Mouse (Mus musculus): ENCODE data around the gene Lpar3. TPM values are rescaled to one million over a fixed set of nuclear protein-coding genes. Genes with fewer than 3 reads are reported as not detected.
"Not testable (repeated sequence)": the region's sequence is repeated elsewhere in the genome, so short reads cannot be mapped to it uniquely, and the experiment has no call there.

Lpar3 gene
- total RNA-seq, 2 experiments from 2014 or later = 0.24 to 0.28 TPM

DNA sequence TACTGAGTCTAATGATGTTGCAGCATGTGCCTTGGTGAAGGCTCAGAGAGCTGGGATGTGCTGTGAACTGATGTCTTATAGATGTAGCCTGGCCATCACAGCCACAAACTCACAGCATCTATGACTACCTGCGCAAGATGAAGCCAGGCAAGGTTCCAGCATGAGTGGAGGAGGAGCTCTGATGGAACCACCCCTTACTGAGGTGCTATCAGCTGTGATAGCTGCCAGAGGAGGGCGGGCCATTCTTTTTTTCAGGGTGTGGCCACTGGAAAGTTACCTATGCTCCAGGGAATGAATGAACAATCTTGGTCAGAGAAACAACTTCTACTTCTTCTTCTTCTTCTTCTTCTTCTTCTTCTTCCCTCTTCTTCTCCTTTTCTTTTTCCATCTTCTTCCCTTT is 14.1 kb upstream of the Lpar3 start:
- DNase-seq = no peak
- intact Hi-C loops (cut with DNase I) = no loop called here

DNA sequence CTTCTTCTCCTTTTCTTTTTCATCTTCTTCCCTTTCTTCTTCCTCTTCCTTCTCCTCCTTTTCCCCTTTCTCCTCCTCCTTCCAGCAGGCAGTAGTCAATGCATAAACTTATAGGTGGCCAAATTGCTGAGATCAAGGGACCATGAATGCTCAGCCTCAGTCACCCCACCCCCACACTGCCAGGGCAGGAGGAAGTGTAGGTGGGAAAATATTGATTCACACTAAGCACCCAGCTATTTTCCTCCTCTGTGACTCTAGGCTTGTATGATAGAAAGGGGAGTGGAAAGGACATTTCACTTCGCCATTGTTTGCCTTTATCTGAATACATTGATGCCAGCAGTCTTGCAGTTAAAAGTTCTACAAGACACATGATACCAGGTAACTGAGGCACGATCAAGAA is 13.3 kb upstream of the Lpar3 start:
- intact Hi-C loops (cut with DNase I) = no loop called here
- DNase-seq = no peak

DNA sequence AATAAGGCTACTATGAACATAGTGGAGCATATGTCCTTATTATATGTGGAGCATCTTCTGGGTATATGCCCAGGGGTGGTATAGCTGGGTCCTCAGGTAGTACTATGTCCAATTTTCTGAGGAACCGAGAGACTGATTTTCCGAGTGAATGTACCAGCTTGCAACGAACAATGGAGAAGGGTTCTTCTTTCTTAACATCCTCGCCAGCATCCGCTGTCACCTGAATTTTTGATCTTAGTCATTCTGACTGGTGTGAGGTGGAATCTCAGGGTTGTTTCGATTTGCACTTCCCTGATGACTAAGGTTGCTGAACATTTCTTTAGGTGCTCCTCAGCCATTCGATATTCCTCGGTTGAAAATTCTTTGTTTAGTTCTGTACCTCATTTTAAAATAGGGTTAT is 11.0 kb upstream of the Lpar3 start:
- intact Hi-C loops (cut with DNase I); DNase-seq: not testable (repeated sequence)

GRCm38 (mm10) chr3:146211141-146211747 is 9.5 kb upstream of the Lpar3 start:
- no peak for DNase-seq
- intact Hi-C loops (cut with DNase I) = no loop called here

- intact Hi-C loops (cut with DNase I) = no loop called here
- no peak for DNase-seq
These were observed 8.8 kb upstream of the Lpar3 start for GRCm38 (mm10) chr3:146211964-146212363.

GRCm38 (mm10) chr3:146213336-146213735 is 7.4 kb upstream of the Lpar3 start:
- no peak for DNase-seq
- intact Hi-C loops (cut with DNase I) = no loop called here

- intact Hi-C loops (cut with DNase I) = no loop called here
- DNase-seq = no peak
These were observed 4.2 kb upstream of the Lpar3 start for GRCm38 (mm10) chr3:146216561-146216960.

- DNase-seq = no peak
- intact Hi-C loops (cut with DNase I) = no loop called here
These were observed 3.5 kb downstream of the Lpar3 start for GRCm38 (mm10) chr3:146224271-146224670.

DNA sequence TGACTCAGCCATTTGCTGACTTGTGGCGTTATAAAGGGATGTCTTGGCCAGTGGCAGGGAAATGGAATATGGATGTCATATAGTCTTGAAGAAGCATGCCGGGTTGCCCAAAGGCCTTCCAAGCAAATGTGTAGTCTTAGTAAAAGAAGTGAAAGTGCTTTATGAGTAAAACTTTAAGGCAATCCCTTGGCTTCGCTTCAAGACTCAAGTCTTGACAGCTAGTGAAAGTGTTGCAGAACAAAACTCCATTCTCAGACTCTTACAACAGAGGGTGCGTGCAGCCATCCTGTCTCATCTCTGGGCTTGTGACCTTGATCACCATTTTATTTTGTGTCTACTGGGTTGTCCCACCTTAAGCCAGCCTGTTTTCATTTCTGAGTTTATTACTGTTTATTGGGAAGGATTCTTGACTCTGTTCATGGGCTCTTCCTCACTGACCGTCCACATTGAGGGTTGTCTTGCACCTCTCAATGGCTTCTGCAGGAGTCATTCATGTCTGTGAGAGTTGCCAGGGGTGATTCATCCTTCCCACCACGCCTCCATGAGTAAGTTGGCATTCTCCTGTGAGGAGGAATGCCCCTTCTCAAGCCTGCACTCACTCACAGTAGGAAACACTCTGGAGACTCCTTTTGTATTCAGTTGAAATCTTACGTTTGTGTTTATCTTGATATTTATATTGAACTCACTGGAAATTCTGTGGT is 4.4 kb downstream of the Lpar3 start:
- intact Hi-C loops (cut with DNase I) = no loop called here
- no peak for DNase-seq

DNA sequence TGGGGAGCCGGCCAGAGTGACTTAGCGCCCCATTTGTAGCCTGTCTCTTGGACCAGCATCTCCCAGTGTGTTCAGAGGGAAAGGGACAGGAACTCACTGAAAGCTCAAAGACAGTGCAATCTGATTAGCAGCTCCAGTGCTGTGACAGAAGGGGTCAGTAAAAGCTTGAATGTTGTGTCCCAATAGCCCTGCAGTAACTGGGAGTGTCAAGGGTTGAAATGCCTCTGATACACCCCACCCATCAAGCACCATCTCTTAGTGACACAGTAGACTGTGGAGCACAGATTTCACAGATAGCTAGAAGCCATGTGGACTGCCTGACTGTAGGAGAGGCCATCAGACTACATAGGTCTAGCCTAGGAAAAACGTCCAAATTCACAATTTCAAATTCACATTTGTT is 6.7 kb downstream of the Lpar3 start:
- intact Hi-C loops (cut with DNase I) = no loop called here
- DNase-seq = no peak

DNA sequence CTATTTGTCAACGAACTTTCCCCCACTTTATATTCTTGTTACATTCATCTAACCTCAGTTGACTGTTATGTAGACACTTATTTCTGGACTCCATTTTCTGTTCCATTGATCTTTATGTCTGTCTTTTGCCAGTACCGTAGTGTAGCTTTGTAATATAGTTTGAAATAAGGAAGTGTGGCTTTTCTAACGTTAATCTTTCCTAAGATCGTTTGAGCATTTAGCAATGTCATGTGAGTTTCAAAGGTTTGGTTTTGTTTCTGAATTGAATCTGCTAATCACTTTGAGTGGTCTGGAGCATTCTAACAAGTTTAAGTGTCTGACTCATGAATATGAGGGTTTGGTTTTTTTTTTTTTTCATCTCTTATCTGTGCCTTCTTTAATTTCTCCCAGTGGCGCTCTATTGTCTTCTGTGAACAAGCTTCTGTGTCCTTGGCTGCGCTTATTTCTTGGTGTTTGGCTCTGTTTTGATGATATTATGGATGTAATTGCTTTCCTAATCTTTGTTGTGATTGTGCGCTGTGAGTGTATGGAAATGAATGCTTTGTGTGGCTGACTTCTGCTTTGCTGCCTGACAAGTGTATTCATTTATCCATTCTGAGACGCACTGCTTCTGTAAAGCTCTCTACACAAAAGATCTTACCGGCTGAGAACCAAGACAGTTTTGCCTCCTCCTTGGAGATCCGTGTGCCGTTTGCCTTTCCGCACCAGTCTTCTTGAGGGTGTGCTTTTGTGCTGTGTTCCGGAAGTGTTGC is 8.0 kb downstream of the Lpar3 start:
- intact Hi-C loops (cut with DNase I) = no loop called here
- no peak for DNase-seq

- intact Hi-C loops (cut with DNase I) = no loop called here
These were observed 11.9 kb downstream of the Lpar3 start for GRCm38 (mm10) chr3:146232708-146233107.

GRCm38 (mm10) chr3:146233741-146234140 is 13.0 kb downstream of the Lpar3 start:
- DNase-seq = no peak
- intact Hi-C loops (cut with DNase I) = no loop called here

More at GRCm38 (mm10) chr3:146232708-146233107, 11.9 kb downstream of the Lpar3 start:
- no peak for DNase-seq

DNA sequence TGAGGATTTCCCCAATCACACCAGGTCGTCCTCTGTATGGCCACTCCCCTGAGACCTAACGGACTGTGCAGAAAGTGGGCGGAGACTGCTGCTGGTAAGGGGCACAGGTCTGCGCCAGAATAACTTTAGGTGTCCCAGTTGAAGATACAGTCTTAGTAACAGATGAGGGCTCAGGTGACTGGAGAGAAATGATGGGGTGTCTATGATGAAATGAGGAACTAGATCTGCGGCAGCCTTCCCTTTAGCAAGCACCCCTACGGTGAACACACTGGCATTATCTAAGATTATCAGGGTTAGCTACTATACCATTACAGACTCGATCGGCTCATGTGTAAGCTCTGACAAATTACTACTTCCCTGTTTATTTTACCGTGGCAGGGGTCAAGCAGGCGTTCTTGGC is 13.8 kb downstream of the Lpar3 start:
- DNase-seq = no peak
- intact Hi-C loops (cut with DNase I) = no loop called here

DNA sequence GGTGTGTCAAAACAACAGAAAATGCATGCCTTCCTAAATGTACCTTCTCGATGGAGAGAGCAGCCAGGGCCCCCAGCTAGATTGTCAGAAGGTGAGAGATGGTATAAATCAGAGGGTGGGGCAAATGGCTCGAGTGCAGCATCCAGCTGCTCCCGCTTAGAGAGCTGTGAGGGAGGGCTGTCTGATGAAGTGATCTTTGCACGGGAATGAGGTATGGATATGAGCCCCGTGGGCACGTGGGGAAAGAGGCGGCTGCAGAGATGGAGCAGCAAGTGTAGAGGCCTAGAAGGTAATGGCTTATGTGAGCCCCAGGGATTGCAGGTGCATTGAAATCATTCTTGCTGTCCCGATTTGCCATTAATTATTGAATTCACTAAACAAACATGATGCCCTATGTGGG is 15.5 kb downstream of the Lpar3 start:
- intact Hi-C loops (cut with DNase I) = no loop called here
- no peak for DNase-seq

GRCm38 (mm10) chr3:146237676-146238075 is 16.9 kb downstream of the Lpar3 start:
- DNase-seq = no peak
- intact Hi-C loops (cut with DNase I) = no loop called here

DNA sequence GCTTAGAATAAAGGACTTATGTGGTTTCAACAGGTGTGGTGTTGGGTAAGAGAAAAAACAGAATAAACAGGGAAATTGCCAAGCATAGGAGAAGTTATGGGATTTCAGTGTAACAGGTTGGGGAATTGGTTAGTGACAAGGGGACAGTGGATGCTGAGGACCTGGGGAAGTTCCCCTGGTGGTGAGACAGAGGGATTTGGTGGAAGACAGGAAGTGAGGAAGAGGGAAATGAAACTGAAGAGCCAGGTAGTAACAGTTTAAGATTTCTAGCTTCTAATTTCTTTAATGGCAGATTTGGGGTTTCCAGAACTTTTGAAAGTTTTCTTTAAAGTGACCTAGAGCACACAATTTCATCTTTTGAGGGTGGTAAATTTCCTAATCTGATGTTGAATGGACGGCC is 23.9 kb downstream of the Lpar3 start:
- intact Hi-C loops (cut with DNase I) = no loop called here
- no peak for DNase-seq

DNA sequence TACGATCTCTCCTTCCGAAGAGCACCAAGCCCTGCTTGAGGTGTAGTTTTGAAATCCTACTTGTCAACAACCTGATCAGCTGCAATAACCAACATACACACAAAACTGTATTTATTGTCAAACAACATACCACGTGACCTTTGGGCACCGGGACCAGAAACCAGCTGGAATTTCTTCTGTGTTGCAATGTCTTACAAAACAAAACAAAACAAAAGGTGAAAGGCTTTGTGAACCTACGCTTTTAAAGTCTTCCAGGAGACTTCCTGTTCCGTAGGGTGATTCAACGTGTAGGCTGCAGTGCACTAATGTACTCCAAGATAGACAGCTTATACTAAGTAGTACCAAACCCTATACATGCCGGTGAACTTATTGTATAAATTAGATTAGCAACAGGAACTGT is 25.8 kb downstream of the Lpar3 start:
- intact Hi-C loops (cut with DNase I) = no loop called here
- DNase-seq = no peak

DNA sequence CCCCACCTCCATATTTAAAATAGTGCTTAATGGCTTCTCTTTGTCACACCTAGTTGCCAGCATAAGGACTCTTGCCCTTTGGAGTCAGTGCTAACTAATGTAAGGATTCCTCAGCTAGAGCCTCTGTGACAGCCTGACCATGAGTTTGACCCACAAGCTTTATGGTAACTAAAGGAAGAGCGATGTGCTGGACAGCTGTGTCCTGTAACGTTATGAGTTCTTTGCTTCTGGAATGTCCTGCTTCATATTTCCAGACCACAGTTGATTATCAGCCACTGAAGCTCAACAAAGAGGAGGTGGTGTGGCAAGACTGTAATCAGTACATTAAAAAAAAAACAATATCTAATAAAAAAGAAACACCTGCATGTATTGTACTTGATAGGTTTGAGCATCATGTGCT is 26.2 kb downstream of the Lpar3 start:
- DNase-seq = no peak
- intact Hi-C loops (cut with DNase I) = no loop called here

- intact Hi-C loops (cut with DNase I) = no loop called here
- DNase-seq = no peak
These were observed 29.1 kb downstream of the Lpar3 start for GRCm38 (mm10) chr3:146249895-146250294.

DNA sequence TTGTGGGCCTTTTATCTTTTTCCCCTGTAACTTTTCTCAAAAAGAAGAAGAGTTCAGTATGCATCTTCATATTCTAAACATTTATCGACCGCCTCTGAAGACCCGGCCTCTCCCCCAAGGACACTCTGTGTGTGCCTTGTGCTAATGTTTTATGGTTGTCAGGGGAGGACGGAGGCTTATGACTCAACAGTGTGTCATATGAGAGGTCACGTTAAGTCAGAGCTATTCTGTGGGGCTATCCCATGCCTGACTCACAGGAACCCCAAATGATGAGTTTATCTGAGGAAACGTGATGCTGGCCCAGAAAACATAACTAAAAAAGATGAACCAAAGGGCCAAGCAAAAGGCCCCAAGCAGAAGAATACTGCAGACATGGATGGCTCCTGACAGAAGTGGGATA is 31.0 kb downstream of the Lpar3 start:
- intact Hi-C loops (cut with DNase I) = no loop called here
- no peak for DNase-seq

GRCm38 (mm10) chr3:146253736-146254320 is 33.1 kb downstream of the Lpar3 start:
- no peak for DNase-seq
- intact Hi-C loops (cut with DNase I) = no loop called here
